Mouse (Mus musculus) forebrain, embryonic 10.5 days (tissue): ENCODE measurements around the gene Gm10337. TPM values are rescaled to one million over a fixed set of nuclear protein-coding genes. Genes with fewer than 3 reads are reported as not detected.
A peak's percentile ranks its signal among the peaks of the same experiment; 100 is the strongest.

ENCODE experiments used
- DNase-seq: peaks from one replicate; pipeline ENCODE4 v3.0.0-alpha.2; 2017; ENCODE audit warnings: low spot score; ENCODE audit errors: extremely low spot score
- H3K27ac ChIP-seq: fragments of 300-500 bp; sonication (generic); 2 replicates; pipeline ENCODE4 v1.5.1; 2016; ENCODE audit warnings: mild to moderate bottlenecking
- H3K27me3 ChIP-seq: fragments of 300-500 bp; sonication (generic); 2 replicates; pipeline ENCODE4 v1.6.1; 2016; ENCODE audit warnings: mild to moderate bottlenecking; ENCODE audit not compliant: poor library complexity, severe bottlenecking
- H3K36me3 ChIP-seq: fragments of 300-500 bp; sonication (generic); replicated peaks from 2 replicates; pipeline ENCODE4 v1.6.1; 2016; ENCODE audit warnings: mild to moderate bottlenecking, moderate library complexity
- H3K4me1 ChIP-seq: fragments of 300-500 bp; sonication (generic); 2 replicates; pipeline ENCODE4 v1.6.1; 2016
- H3K4me3 ChIP-seq: fragments of 300-500 bp; sonication (generic); 2 replicates; pipeline ENCODE4 v1.5.1; 2016; ENCODE audit warnings: mild to moderate bottlenecking, moderate library complexity
- H3K9me3 ChIP-seq: fragments of 300-500 bp; sonication (generic); 2 replicates; pipeline ENCODE4 v1.6.1; 2016; ENCODE audit warnings: mild to moderate bottlenecking, moderate library complexity
- WGBS: fragments of 180-500 bp; shearing (Covaris S2); methylation state at CpG from one replicate; pipeline ENCODE4 v1.1.7; 2016; 5-methylcytosine and 5-hydroxymethylcytosine counted together
- polyA plus RNA-seq: library from polyadenylated mRNA; unstranded; fragments of >200 nt; fragmentation: Nextera tagmentation; extraction: Ambion mirVana; gene quantifications from 2 replicates; pipeline ENCODE4 v1.2.1, GENCODE M21; 2016

The Gm10337 gene
- polyA plus RNA-seq, 1 experiment from 2014 or later, result not detected

GRCm38 (mm10) chr15:102512471-102512870 is 8.9 kb downstream of the Gm10337 start:
- DNase-seq, result no peak
- Histone ChIP-seq H3K27ac (peak overlapping the region; percentile 89), H3K27me3 (no peaks in the 10 kb centered on the region), H3K4me1 (peaks cover 70% of the 10 kb centered on the region), H3K36me3 (peaks cover 7% of the 10 kb centered on the region), H3K4me3 (peak overlapping the region; percentile 72), H3K9me3 (no peaks in the 10 kb centered on the region)

GRCm38 (mm10) chr15:102513004-102513403 is 9.5 kb downstream of the Gm10337 start:
- Histone ChIP-seq H3K36me3 (peaks cover 4% of the 10 kb centered on the region), H3K27ac (no peak overlapping the region), H3K27me3 (no peaks in the 10 kb centered on the region), H3K9me3 (no peaks in the 10 kb centered on the region), H3K4me1 (peaks cover 71% of the 10 kb centered on the region), H3K4me3 (no peak overlapping the region)
- 80% methylated on average over 3 of the region's 3 CpGs for WGBS
- DNase-seq, result no peak

- Histone ChIP-seq H3K9me3 (no peaks in the 10 kb centered on the region), H3K27ac (no peak overlapping the region), H3K36me3 (peaks cover 5% of the 10 kb centered on the region), H3K27me3 (no peaks in the 10 kb centered on the region), H3K4me1 (peaks cover 77% of the 10 kb centered on the region), H3K4me3 (peak overlapping the region; percentile 79; the same call in 1 of the 2 replicates)
- no peak for DNase-seq
- 92% methylated on average over 2 of the region's 2 CpGs for WGBS
Measured at GRCm38 (mm10) chr15:102515261-102515660, 11.7 kb downstream of the Gm10337 start.

GRCm38 (mm10) chr15:102515791-102516190 is 12.3 kb downstream of the Gm10337 start:
- Histone ChIP-seq H3K27ac (peak overlapping the region; percentile 99), H3K36me3 (peaks cover 10% of the 10 kb centered on the region), H3K9me3 (no peaks in the 10 kb centered on the region), H3K4me3 (peak overlapping the region; percentile 79), H3K4me1 (peaks cover 74% of the 10 kb centered on the region), H3K27me3 (no peaks in the 10 kb centered on the region)
- WGBS, result 53% methylated on average over 4 of the region's 4 CpGs
- no peak for DNase-seq

- Histone ChIP-seq H3K4me1 (peaks cover 69% of the 10 kb centered on the region), H3K27ac (peak overlapping the region; percentile 99), H3K9me3 (no peaks in the 10 kb centered on the region), H3K36me3 (peaks cover 15% of the 10 kb centered on the region), H3K27me3 (no peaks in the 10 kb centered on the region), H3K4me3 (peak overlapping the region; percentile 79)
- 1% methylated on average over 12 of the region's 12 CpGs for WGBS
- no peak for DNase-seq
Measured at GRCm38 (mm10) chr15:102516293-102516692, 12.8 kb downstream of the Gm10337 start.

GRCm38 (mm10) chr15:102516728-102517404 is 13.3 kb downstream of the Gm10337 start, which contains the start of gene Map3k12:
TSS of gene Map3k12 (minus strand) at chr15:102517064.
- under 1% methylated on average over 43 of the region's 43 CpGs for WGBS
- peak within 1 kb of the TSS; percentile 79 for H3K4me3 ChIP-seq
- DNase-seq, result peak; percentile 81
- H3K4me1 ChIP-seq, result peaks cover 63% of the 10 kb centered on the region
- H3K27ac ChIP-seq, result peak within 1 kb of the TSS; percentile 99
- H3K9me3 ChIP-seq, result no peaks in the 10 kb centered on the region
- no peaks in the 10 kb centered on the region for H3K27me3 ChIP-seq
- peaks cover 21% of the 10 kb centered on the region for H3K36me3 ChIP-seq

- Histone ChIP-seq H3K9me3 (no peaks in the 10 kb centered on the region), H3K4me3 (peak overlapping the region; percentile 79), H3K27ac (peak overlapping the region; percentile 99), H3K4me1 (peaks cover 55% of the 10 kb centered on the region), H3K27me3 (no peaks in the 10 kb centered on the region), H3K36me3 (peaks cover 28% of the 10 kb centered on the region)
- DNase-seq, result no peak
- under 1% methylated on average over 10 of the region's 10 CpGs for WGBS
Measured at GRCm38 (mm10) chr15:102517631-102517975, 14.1 kb downstream of the Gm10337 start.

GRCm38 (mm10) chr15:102517976-102518858 is 14.7 kb downstream of the Gm10337 start, which contains the start of gene Tarbp2:
TSS of gene Tarbp2 (plus strand) at chr15:102518192.
- H3K4me3 ChIP-seq, result peak within 1 kb of the TSS; percentile 79
- peak within 1 kb of the TSS; percentile 99 for H3K27ac ChIP-seq
- WGBS, result under 1% methylated on average over 60 of the region's 60 CpGs
- H3K9me3 ChIP-seq, result no peaks in the 10 kb centered on the region
- DNase-seq, result peak; percentile 99
- no peaks in the 10 kb centered on the region for H3K27me3 ChIP-seq
- H3K36me3 ChIP-seq, result peaks cover 34% of the 10 kb centered on the region
- peaks cover 50% of the 10 kb centered on the region for H3K4me1 ChIP-seq

GRCm38 (mm10) chr15:102518859-102519201 is 15.3 kb downstream of the Gm10337 start:
- H3K9me3 ChIP-seq, result no peaks in the 10 kb centered on the region
- 23% methylated on average over 9 of the region's 9 CpGs for WGBS
- H3K4me1 ChIP-seq, result peaks cover 50% of the 10 kb centered on the region

GRCm38 (mm10) chr15:102519211-102520141 is 16.0 kb downstream of the Gm10337 start:
- H3K27ac ChIP-seq, result peak overlapping the region; percentile 99
- no peak for DNase-seq
- WGBS, result 77% methylated on average over 17 of the region's 17 CpGs

More at GRCm38 (mm10) chr15:102518859-102519201, 15.3 kb downstream of the Gm10337 start:
- Histone ChIP-seq H3K4me3 (peak overlapping the region; percentile 79), H3K27me3 (no peaks in the 10 kb centered on the region), H3K36me3 (peaks cover 37% of the 10 kb centered on the region), H3K27ac (peak overlapping the region; percentile 99)
- DNase-seq, result no peak

GRCm38 (mm10) chr15:102520416-102520815 is 16.9 kb downstream of the Gm10337 start:
- DNase-seq, result no peak
- Histone ChIP-seq H3K36me3 (peaks cover 47% of the 10 kb centered on the region), H3K4me1 (peaks cover 43% of the 10 kb centered on the region), H3K4me3 (no peak overlapping the region), H3K27ac (no peak overlapping the region), H3K27me3 (no peaks in the 10 kb centered on the region), H3K9me3 (no peaks in the 10 kb centered on the region)
- WGBS, result 91% methylated on average over 4 of the region's 4 CpGs

More at GRCm38 (mm10) chr15:102519211-102520141, 16.0 kb downstream of the Gm10337 start:
- peak overlapping the region; percentile 79 for H3K4me3 ChIP-seq
- H3K36me3 ChIP-seq, result peaks cover 44% of the 10 kb centered on the region
- no peaks in the 10 kb centered on the region for H3K27me3 ChIP-seq
- H3K4me1 ChIP-seq, result peaks cover 50% of the 10 kb centered on the region
- no peaks in the 10 kb centered on the region for H3K9me3 ChIP-seq

GRCm38 (mm10) chr15:102521480-102521879 is 18.0 kb downstream of the Gm10337 start:
- Histone ChIP-seq H3K4me3 (no peak overlapping the region), H3K27ac (no peak overlapping the region), H3K36me3 (peaks cover 52% of the 10 kb centered on the region), H3K9me3 (no peaks in the 10 kb centered on the region), H3K27me3 (no peaks in the 10 kb centered on the region), H3K4me1 (peaks cover 32% of the 10 kb centered on the region)
- no peak for DNase-seq
- WGBS, result 86% methylated on average over 4 of the region's 4 CpGs
